ENCODE assay signal across 22 mouse cellular contexts in genomic region chr19:14479711-14480110, GRCm38 (mm10).
DNase-seq lines count a peak whose midpoint lies in the region; ATAC-seq and TF ChIP-seq lines count a peak whose summit lies in the region.
"Had no signal": no experiment of that assay in that cellular context is flagged by ENCODE, and none has a peak within 500 bp of the region (broad histone marks: within the 10 kb centered on the region; RNA-seq: fewer than 3 reads in every experiment).

No protein-coding gene starts in this region.

- H3K9ac ChIP-seq in kidney, postnatal 0 days (ENCODE audit: low read depth, low read length): no peak overlapping the region
- H3K9ac ChIP-seq in kidney, embryonic 14.5 days (ENCODE audit: low read depth, low read length): no peak overlapping the region
- H3K9ac ChIP-seq in midbrain, embryonic 14.5 days (replicated peaks; ENCODE audit: low read length): no peak overlapping the region
- no peak overlapping the region for H3K9ac ChIP-seq in midbrain, postnatal 0 days (replicated peaks; ENCODE audit: low read length, poor library complexity, severe bottlenecking)
- H3K9ac ChIP-seq in intestine, embryonic 16.5 days (ENCODE audit: low read depth, low read length): no peak overlapping the region
- H3K9ac ChIP-seq: embryonic facial prominence, embryonic 12.5 days; forebrain, embryonic 13.5 days; hindbrain, embryonic 15.5 days; liver, embryonic 15.5 days; neural tube, embryonic 15.5 days had no signal

- peak; percentile 24 for DNase-seq in kidney, postnatal 0 days (ENCODE audit: low spot score)
- DNase-seq in midbrain, embryonic 14.5 days: peak; percentile 62
- DNase-seq in midbrain, postnatal 0 days (ENCODE audit: low spot score): no peak
- DNase-seq in retina, embryonic 14.5 days (ENCODE audit: low spot score): peak; percentile 17
- no peak for DNase-seq in T-cell, adult 2 months (ENCODE audit: low spot score)
- DNase-seq in gastrocnemius, adult 18-20 months (ENCODE audit: low spot score): no peak
- DNase-seq: adrenal gland, postnatal 14 days; cerebellum, adult 9-10 months; gastrocnemius, postnatal 14 days; liver; right cerebral cortex, postnatal 14 days had no signal

- H3K27ac ChIP-seq in kidney, postnatal 0 days: no peak overlapping the region
- no peak overlapping the region for H3K27ac ChIP-seq in kidney, embryonic 14.5 days (ENCODE audit: low read depth, low read length)
- no peak overlapping the region for H3K27ac ChIP-seq in midbrain, embryonic 14.5 days (replicated peaks; ENCODE audit: low read depth, low read length)
- no peak overlapping the region for H3K27ac ChIP-seq in midbrain, postnatal 0 days (ENCODE audit: low read depth, low read length)
- H3K27ac ChIP-seq in intestine, embryonic 16.5 days (ENCODE audit: low read length): no peak overlapping the region
- H3K27ac ChIP-seq: embryonic facial prominence, embryonic 12.5 days; forebrain, embryonic 13.5 days; hindbrain, embryonic 15.5 days; liver, embryonic 15.5 days; macrophage; midbrain, embryonic 10.5 days; neural tube, embryonic 15.5 days had no signal

- no peak overlapping the region for H3K4me3 ChIP-seq in kidney, postnatal 0 days (replicated peaks; ENCODE audit: low read depth, low read length)
- H3K4me3 ChIP-seq in kidney, embryonic 14.5 days (ENCODE audit: low read length): no peak overlapping the region
- H3K4me3 ChIP-seq in midbrain, embryonic 14.5 days (replicated peaks; ENCODE audit: low read depth, low read length): no peak overlapping the region
- no peak overlapping the region for H3K4me3 ChIP-seq in midbrain, postnatal 0 days (ENCODE audit: low read depth, low read length)
- H3K4me3 ChIP-seq in intestine, embryonic 16.5 days (ENCODE audit: low read length): no peak overlapping the region
- H3K4me3 ChIP-seq: embryonic facial prominence, embryonic 12.5 days; erythroblast, embryonic 14.5 days; forebrain, embryonic 13.5 days; hindbrain, embryonic 15.5 days; liver, embryonic 15.5 days; midbrain, embryonic 10.5 days; neural tube, embryonic 15.5 days had no signal

- no peaks in the 10 kb centered on the region for H3K27me3 ChIP-seq in kidney, postnatal 0 days (ENCODE audit: insufficient read depth, low read length)
- no peaks in the 10 kb centered on the region for H3K27me3 ChIP-seq in kidney, embryonic 14.5 days (ENCODE audit: control insufficient read depth, insufficient read depth, low read length)
- H3K27me3 ChIP-seq in midbrain, embryonic 14.5 days (ENCODE audit: control insufficient read depth, insufficient read depth, low read length): no peaks in the 10 kb centered on the region
- H3K27me3 ChIP-seq in midbrain, postnatal 0 days (ENCODE audit: insufficient read depth, low read length): no peaks in the 10 kb centered on the region
- no peaks in the 10 kb centered on the region for H3K27me3 ChIP-seq in intestine, embryonic 16.5 days (replicated peaks; ENCODE audit: control insufficient read depth, insufficient read depth, low read length)
- H3K27me3 ChIP-seq: embryonic facial prominence, embryonic 12.5 days; hindbrain, embryonic 15.5 days; liver, embryonic 15.5 days; neural tube, embryonic 15.5 days had no signal

- no peak for TF ChIP-seq CTCF in kidney, postnatal 0 days (IDR thresholded peaks at IDR 0.05; ENCODE audit: low read depth)
- no peak for TF ChIP-seq CTCF in midbrain, postnatal 0 days (IDR thresholded peaks at IDR 0.05)

- H3K36me3 ChIP-seq in kidney, postnatal 0 days (ENCODE audit: insufficient read depth, low read length): no peaks in the 10 kb centered on the region
- H3K36me3 ChIP-seq in kidney, embryonic 14.5 days (ENCODE audit: control insufficient read depth, insufficient read depth, low read length): no peaks in the 10 kb centered on the region
- no peaks in the 10 kb centered on the region for H3K36me3 ChIP-seq in midbrain, embryonic 14.5 days (ENCODE audit: control insufficient read depth, insufficient read depth, low read length)
- H3K36me3 ChIP-seq in midbrain, postnatal 0 days (ENCODE audit: insufficient read depth, low read length): no peaks in the 10 kb centered on the region
- no peaks in the 10 kb centered on the region for H3K36me3 ChIP-seq in intestine, embryonic 16.5 days (ENCODE audit: control insufficient read depth, insufficient read depth, low read length)
- H3K36me3 ChIP-seq: embryonic facial prominence, embryonic 12.5 days; hindbrain, embryonic 15.5 days; liver, embryonic 15.5 days; midbrain, embryonic 10.5 days; neural tube, embryonic 15.5 days had no signal

- no peaks in the 10 kb centered on the region for H3K9me3 ChIP-seq in kidney, postnatal 0 days (replicated peaks; ENCODE audit: low read length)
- H3K9me3 ChIP-seq in kidney, embryonic 14.5 days (ENCODE audit: control insufficient read depth, low read length): no peaks in the 10 kb centered on the region
- H3K9me3 ChIP-seq in midbrain, embryonic 14.5 days (ENCODE audit: control insufficient read depth, low read length): no peaks in the 10 kb centered on the region
- H3K9me3 ChIP-seq in midbrain, postnatal 0 days (ENCODE audit: low read length): no peaks in the 10 kb centered on the region
- no peaks in the 10 kb centered on the region for H3K9me3 ChIP-seq in intestine, embryonic 16.5 days (ENCODE audit: control insufficient read depth, low read length)
- H3K9me3 ChIP-seq: embryonic facial prominence, embryonic 12.5 days; forebrain, embryonic 13.5 days; hindbrain, embryonic 15.5 days; liver, embryonic 15.5 days; midbrain, embryonic 10.5 days; neural tube, embryonic 15.5 days had no signal

- 0 out of 2 replicates have a peak, but pooled peaks cover 4% of the 10 kb centered on the region for H3K4me1 ChIP-seq in kidney, postnatal 0 days (replicated peaks; ENCODE audit: insufficient read depth, low read length)
- H3K4me1 ChIP-seq in kidney, embryonic 14.5 days (ENCODE audit: control insufficient read depth, insufficient read depth, low read length): 0 out of 2 replicates have a peak, but pooled peaks cover 6% of the 10 kb centered on the region
- H3K4me1 ChIP-seq in midbrain, embryonic 14.5 days (ENCODE audit: control insufficient read depth, insufficient read depth, low read length): peaks cover 26% of the 10 kb centered on the region
- no peaks in the 10 kb centered on the region for H3K4me1 ChIP-seq in midbrain, postnatal 0 days (ENCODE audit: insufficient read depth, low read length)
- H3K4me1 ChIP-seq in intestine, embryonic 16.5 days (ENCODE audit: control insufficient read depth, insufficient read depth, low read length): peaks cover 28% of the 10 kb centered on the region
- H3K4me1 ChIP-seq: liver, embryonic 15.5 days had no signal

- H3K4me2 ChIP-seq in kidney, postnatal 0 days (ENCODE audit: low read length): no peak overlapping the region
- H3K4me2 ChIP-seq in kidney, embryonic 14.5 days (replicated peaks; ENCODE audit: low read depth, low read length): no peak overlapping the region
- no peak overlapping the region for H3K4me2 ChIP-seq in midbrain, embryonic 14.5 days (ENCODE audit: low read length)
- no peak overlapping the region for H3K4me2 ChIP-seq in midbrain, postnatal 0 days (ENCODE audit: low read depth, low read length, poor library complexity, severe bottlenecking)
- H3K4me2 ChIP-seq in intestine, embryonic 16.5 days (ENCODE audit: low read depth, low read length): no peak overlapping the region
- H3K4me2 ChIP-seq: embryonic facial prominence, embryonic 12.5 days; forebrain, embryonic 13.5 days; heart, embryonic 11.5 days; hindbrain, embryonic 15.5 days; liver, embryonic 15.5 days; neural tube, embryonic 15.5 days had no signal

- no peak for ATAC-seq in kidney, postnatal 0 days (replicated peaks; ENCODE audit: low FRiP score, low read depth)
- ATAC-seq in kidney, embryonic 14.5 days (ENCODE audit: low FRiP score, low TSS enrichment): no peak
- no peak for ATAC-seq in midbrain, embryonic 14.5 days (ENCODE audit: low FRiP score, low TSS enrichment)
- ATAC-seq in midbrain, postnatal 0 days (ENCODE audit: low FRiP score): no peak
- peak; percentile 9; the same call in 1 of the 2 replicates for ATAC-seq in intestine, embryonic 16.5 days
- ATAC-seq: forebrain, embryonic 13.5 days had no signal

Comparison
In these comparisons a context has a peak if more than half of its experiments do, and no peak if none do; other contexts are left out.
1. DNase-seq: peak in kidney, postnatal 0 days (single experiment), midbrain, embryonic 14.5 days (single experiment) and retina, embryonic 14.5 days (single experiment); none in midbrain, postnatal 0 days (single experiment), T-cell, adult 2 months (single experiment) and gastrocnemius, adult 18-20 months (single experiment).